Mouse (Mus musculus) cerebellum, adult 2 months (tissue): ENCODE measurements around the gene Palld. TPM values are rescaled to one million over a fixed set of nuclear protein-coding genes. Genes with fewer than 3 reads are reported as not detected.

ENCODE experiments used
- DNase-seq, 2 experiments: peaks; one replicate each; pipeline ENCODE4 v3.0.0; 2021
- H3K27ac ChIP-seq: fragments of 200-500 bp; 2 replicates; pipeline ENCODE4 v1.5.1; 2012; ENCODE audit warnings: low read length, control low read depth, inconsistent platforms; ENCODE audit not compliant: insufficient read depth
- H3K27me3 ChIP-seq: fragments of 200-500 bp; 2 replicates; pipeline ENCODE4 v1.6.1; 2012; ENCODE audit warnings: inconsistent platforms, mild to moderate bottlenecking, low read length, moderate library complexity; ENCODE audit not compliant: control insufficient read depth, insufficient read depth
- H3K4me1 ChIP-seq: fragments of 200-500 bp; 2 replicates; pipeline ENCODE4 v1.6.1; 2011; ENCODE audit warnings: low read length; ENCODE audit not compliant: control insufficient read depth, insufficient read depth
- H3K4me3 ChIP-seq: fragments of 200-500 bp; replicated peaks from 2 replicates; pipeline ENCODE3; 2011; ENCODE audit warnings: mild to moderate bottlenecking, low read depth, low read length, control low read depth; ENCODE audit not compliant: insufficient read depth
- CTCF ChIP-seq: fragments of 200-500 bp; IDR thresholded peaks from 2 replicates; pipeline ENCODE4 v1.5.1; 2011; ENCODE audit warnings: low read depth, mild to moderate bottlenecking, control low read depth, low read length, moderate library complexity, borderline replicate concordance; ENCODE audit not compliant: insufficient read depth
- POLR2A ChIP-seq: fragments of 200-500 bp; IDR thresholded peaks from 2 replicates; pipeline ENCODE4 v1.6.1; 2011; ENCODE audit warnings: low read length, control low read depth, borderline replicate concordance; ENCODE audit not compliant: insufficient read depth
- WGBS: fragments of 180-500 bp; shearing (Covaris S2); methylation state at CpG from one replicate; pipeline ENCODE4 v1.1.7; 2018; 5-methylcytosine and 5-hydroxymethylcytosine counted together
- polyA plus RNA-seq: library from polyadenylated mRNA; depleted of rRNA; stranded (reverse); fragments of >200 nt; gene quantifications from 2 replicates; pipeline ENCODE4 v1.2.3, GENCODE M21; 2012

Gene Palld
- polyA plus RNA-seq, 1 experiment = 5.5 TPM

- Histone ChIP-seq H3K27me3 (no peaks in the 10 kb centered on the region), H3K27ac (no peak overlapping the region), H3K4me1 (no peaks in the 10 kb centered on the region), H3K4me3 (no peak overlapping the region)
- TF ChIP-seq POLR2A (no peak), CTCF (no peak)
- 92% methylated on average over 6 of the region's 6 CpGs for WGBS
- no peak for DNase-seq
These were observed 290.7 kb downstream of the Palld start for GRCm38 (mm10) chr8:61611741-61612140.

DNA sequence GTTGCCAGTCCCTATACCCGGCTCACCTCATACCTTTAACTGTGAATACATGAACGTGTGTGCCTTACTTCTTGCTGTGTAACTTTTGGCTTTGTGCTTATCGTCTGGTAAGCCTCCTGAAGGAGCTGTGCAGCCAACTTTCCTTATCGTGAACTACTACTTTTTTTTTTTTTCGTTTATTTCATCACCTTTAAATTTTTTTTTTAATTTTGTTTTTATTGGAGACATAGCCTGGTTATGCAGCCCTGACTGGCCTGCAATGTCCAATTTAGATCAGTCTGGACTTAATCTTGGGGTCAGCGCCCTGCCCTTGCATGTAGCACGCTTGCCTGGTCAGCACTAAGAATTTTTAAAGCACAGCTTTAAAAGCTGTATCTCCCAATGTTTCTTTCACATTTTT is 291.4 kb downstream of the Palld start:
- Histone ChIP-seq H3K4me3 (no peak overlapping the region), H3K27ac (no peak overlapping the region), H3K4me1 (no peaks in the 10 kb centered on the region), H3K27me3 (no peaks in the 10 kb centered on the region)
- DNase-seq = no peak
- TF ChIP-seq POLR2A (no peak), CTCF (no peak)
- WGBS = 88% methylated on average over 7 of the region's 7 CpGs

DNA sequence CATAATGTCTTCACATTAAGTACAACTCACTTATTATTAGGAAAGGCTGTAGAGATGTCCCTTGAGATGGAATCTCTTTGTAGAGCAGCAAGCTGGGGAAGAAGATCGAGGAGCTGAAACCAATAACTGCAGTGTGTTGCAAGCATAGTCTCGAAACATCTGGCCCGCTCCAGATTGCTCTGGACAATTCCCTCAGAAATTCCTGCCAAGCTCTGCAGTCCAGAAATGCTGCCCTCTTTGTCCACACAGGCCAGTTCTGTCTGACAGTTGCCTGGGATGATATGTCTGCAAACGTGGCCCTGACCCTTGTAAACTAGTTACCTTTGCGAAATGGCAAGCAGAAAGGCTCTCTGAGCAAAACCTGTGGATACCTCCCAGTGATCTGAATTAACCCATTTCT is 291.9 kb downstream of the Palld start:
- WGBS = 81% methylated on average over 5 of the region's 5 CpGs
- TF ChIP-seq CTCF = no peak
- TF ChIP-seq POLR2A = no peak

GRCm38 (mm10) chr8:61607463-61607813 is 295.1 kb downstream of the Palld start:
- Histone ChIP-seq H3K4me3 (no peak overlapping the region), H3K27ac (no peak overlapping the region), H3K27me3 (no peaks in the 10 kb centered on the region), H3K4me1 (no peaks in the 10 kb centered on the region)
- TF ChIP-seq POLR2A (no peak), CTCF (no peak)
- 52% methylated on average over 6 of the region's 6 CpGs for WGBS
- DNase-seq = no peak

More for the DNA sequence above, 291.9 kb downstream of the Palld start:
- Histone ChIP-seq H3K27me3 (no peaks in the 10 kb centered on the region), H3K4me1 (no peaks in the 10 kb centered on the region), H3K4me3 (no peak overlapping the region), H3K27ac (no peak overlapping the region)
- DNase-seq = no peak

- H3K27me3 ChIP-seq = no peaks in the 10 kb centered on the region
- no peak overlapping the region for H3K27ac ChIP-seq
- no peak overlapping the region for H3K4me3 ChIP-seq
- H3K4me1 ChIP-seq = no peaks in the 10 kb centered on the region
- peak in 1 of 2 experiments; percentile 5 for DNase-seq
- TF ChIP-seq POLR2A = no peak
- no peak for TF ChIP-seq CTCF
- WGBS = 26% methylated on average over 8 of the region's 8 CpGs
These were observed 295.6 kb downstream of the Palld start for GRCm38 (mm10) chr8:61606795-61607462.

DNA sequence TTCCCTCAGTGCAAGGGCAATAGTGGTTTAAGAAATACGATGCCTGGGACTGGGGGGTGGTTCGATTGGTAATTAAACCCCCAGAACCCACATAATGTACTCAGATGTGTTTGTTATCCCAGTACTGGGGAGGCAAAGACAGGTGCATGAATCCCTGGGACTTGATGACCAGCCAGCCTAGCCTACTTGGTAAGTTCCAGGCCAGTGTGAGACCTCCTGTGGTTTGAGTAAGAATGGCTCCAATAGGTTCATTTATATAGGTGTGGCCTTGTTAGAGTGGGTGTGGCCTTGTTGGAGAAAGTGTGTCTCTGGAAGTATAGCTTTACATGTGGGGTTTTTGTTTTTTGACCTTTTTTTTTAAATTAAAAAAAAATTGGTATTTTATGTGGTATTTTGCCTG is 297.6 kb downstream of the Palld start:
- no peak for DNase-seq
- no peaks in the 10 kb centered on the region for H3K4me1 ChIP-seq
- no peak overlapping the region for H3K27ac ChIP-seq
- WGBS = 89% methylated on average over 2 of the region's 2 CpGs
- H3K4me3 ChIP-seq = no peak overlapping the region
- H3K27me3 ChIP-seq = no peaks in the 10 kb centered on the region
- TF ChIP-seq CTCF = no peak
- TF ChIP-seq POLR2A = no peak

DNA sequence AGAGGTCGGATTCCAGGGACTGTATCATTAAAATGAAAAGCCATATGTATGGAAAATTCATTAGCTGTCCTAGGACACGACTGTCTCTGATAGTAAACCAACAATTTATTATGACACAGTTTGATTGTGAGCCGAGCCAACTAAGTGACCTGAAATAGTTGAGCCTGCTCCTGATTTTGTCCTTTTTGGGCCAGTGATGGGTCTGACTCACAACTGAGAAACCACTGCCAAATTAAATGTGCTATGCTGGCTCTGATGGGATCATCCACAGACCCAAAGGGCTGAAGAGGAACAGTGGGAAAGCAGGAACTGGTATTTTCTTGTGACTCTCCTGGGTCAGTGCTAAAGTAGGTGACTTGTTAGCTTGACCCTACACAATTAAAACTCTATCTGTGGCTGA is 305.6 kb downstream of the Palld start:
- TF ChIP-seq CTCF (no peak), POLR2A (no peak)
- H3K4me1 ChIP-seq = no peaks in the 10 kb centered on the region
- H3K27ac ChIP-seq = no peak overlapping the region
- WGBS = 46% methylated on average over 3 of the region's 3 CpGs
- no peaks in the 10 kb centered on the region; the same call in 1 of the 2 replicates for H3K27me3 ChIP-seq
- H3K4me3 ChIP-seq = no peak overlapping the region
- peak in 1 of 2 experiments; percentile 9 for DNase-seq

DNA sequence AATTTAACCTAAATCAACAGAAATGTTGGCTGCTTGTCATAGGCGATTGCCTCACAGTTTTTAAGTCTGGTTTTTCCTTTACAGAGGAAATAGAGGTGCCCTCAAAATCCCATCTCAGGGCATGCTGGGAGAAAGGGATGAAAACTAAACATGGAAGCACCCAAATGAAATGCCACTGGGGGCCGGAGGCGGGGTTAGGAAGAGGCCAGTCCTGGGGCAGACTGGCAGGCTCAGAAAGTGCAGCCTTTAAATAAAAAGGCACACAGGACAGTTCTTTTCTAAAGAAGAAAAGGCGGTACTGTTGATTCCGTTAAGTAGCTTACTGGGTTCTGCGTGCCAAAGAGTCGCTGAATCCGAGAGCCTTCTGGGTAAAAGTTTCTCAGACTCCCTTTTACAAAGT is 311.0 kb downstream of the Palld start:
- WGBS = 18% methylated on average over 8 of the region's 8 CpGs
- DNase-seq = no peak
- Histone ChIP-seq H3K4me1 (peaks cover 3% of the 10 kb centered on the region; the same call in 1 of the 2 replicates), H3K27ac (no peak overlapping the region), H3K4me3 (peak overlapping the region; percentile 51), H3K27me3 (no peaks in the 10 kb centered on the region; the same call in 1 of the 2 replicates)
- no peak for TF ChIP-seq CTCF
- TF ChIP-seq POLR2A = no peak
